Mouse (Mus musculus) forelimb bud, embryonic 11.5 days (tissue): ENCODE data around the gene Gm17783.
"Not testable (repeated sequence)": the region's sequence is repeated elsewhere in the genome, so short reads cannot be mapped to it uniquely, and the experiment has no call there.

ENCODE experiments used
- DNase-seq: peaks from one replicate; pipeline ENCODE4 v3.0.0-alpha.2; 2012; ENCODE audit warnings: low read depth, low spot score

Gm17783 gene

GRCm38 (mm10) chr16:45531950-45532349, at the start of gene Gm17783:
TSS of gene Gm17783 (minus strand) at chr16:45532050.
- no peak for DNase-seq

GRCm38 (mm10) chr16:45579883-45580282, 48.0 kb upstream of the Gm17783 start:
- no peak for DNase-seq

GRCm38 (mm10) chr16:45572307-45572706, 40.5 kb upstream of the Gm17783 start:
- DNase-seq, result no peak

GRCm38 (mm10) chr16:45561747-45562146, 29.9 kb upstream of the Gm17783 start:
- no peak for DNase-seq

- no peak for DNase-seq
These were observed 19.7 kb upstream of the Gm17783 start for GRCm38 (mm10) chr16:45551579-45551978.

GRCm38 (mm10) chr16:45547982-45548381, 16.1 kb upstream of the Gm17783 start:
- no peak for DNase-seq

- no peak for DNase-seq
These were observed 12.5 kb upstream of the Gm17783 start for GRCm38 (mm10) chr16:45544341-45544740.

- DNase-seq, result no peak
These were observed 10.3 kb upstream of the Gm17783 start for GRCm38 (mm10) chr16:45542108-45542507.

- not testable (repeated sequence) for DNase-seq
These were observed 6.5 kb upstream of the Gm17783 start for GRCm38 (mm10) chr16:45538342-45538741.

- DNase-seq, result no peak
These were observed 3.2 kb upstream of the Gm17783 start, which contains the start of gene Slc9c1 for GRCm38 (mm10) chr16:45535009-45535408. TSS of gene Slc9c1 (plus strand) at chr16:45535309.

GRCm38 (mm10) chr16:45525551-45525950, 6.3 kb downstream of the Gm17783 start:
- DNase-seq, result no peak

GRCm38 (mm10) chr16:45495326-45495725, 36.5 kb downstream of the Gm17783 start:
- DNase-seq, result no peak

GRCm38 (mm10) chr16:45492927-45493326, 38.9 kb downstream of the Gm17783 start, which contains the start of gene Gm609:
TSS of gene Gm609 (minus strand) at chr16:45492969.
- DNase-seq, result no peak

GRCm38 (mm10) chr16:45476991-45477390, 54.9 kb downstream of the Gm17783 start:
- DNase-seq, result no peak

GRCm38 (mm10) chr16:45471836-45472235, 60.0 kb downstream of the Gm17783 start:
- DNase-seq, result not testable (repeated sequence)
